Mouse (Mus musculus): ENCODE measurements around the gene Xcr1.

Xcr1 gene

DNA sequence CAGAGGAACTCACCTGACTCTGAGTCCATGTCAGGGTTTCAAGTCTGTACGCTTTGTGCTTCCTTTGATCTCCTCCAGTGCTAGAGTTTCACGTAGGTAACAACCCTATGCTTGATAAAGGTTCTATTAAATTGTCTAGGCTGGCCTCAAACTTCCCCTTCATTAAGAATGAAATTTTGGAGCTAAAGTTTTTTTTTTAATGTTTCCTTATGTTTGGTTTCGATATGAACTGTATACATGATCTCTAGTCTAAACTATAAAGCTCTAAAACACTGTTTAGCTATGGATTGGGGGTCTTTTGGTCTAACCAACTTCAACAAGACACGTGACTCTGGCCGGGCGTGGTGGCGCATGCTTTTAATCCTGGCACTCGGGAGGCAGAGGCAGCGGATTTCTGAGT, at the start of gene Xcr1:
Xcr1 (minus strand) TSS at position 101 of the 400 bp plus-strand sequence.
- no peak for ATAC-seq (ENCODE audit: low TSS enrichment)

GRCm38 (mm10) chr9:123872049-123872448, 10.2 kb upstream of the Xcr1 start:
- ATAC-seq (ENCODE audit: low TSS enrichment), result no peak

DNA sequence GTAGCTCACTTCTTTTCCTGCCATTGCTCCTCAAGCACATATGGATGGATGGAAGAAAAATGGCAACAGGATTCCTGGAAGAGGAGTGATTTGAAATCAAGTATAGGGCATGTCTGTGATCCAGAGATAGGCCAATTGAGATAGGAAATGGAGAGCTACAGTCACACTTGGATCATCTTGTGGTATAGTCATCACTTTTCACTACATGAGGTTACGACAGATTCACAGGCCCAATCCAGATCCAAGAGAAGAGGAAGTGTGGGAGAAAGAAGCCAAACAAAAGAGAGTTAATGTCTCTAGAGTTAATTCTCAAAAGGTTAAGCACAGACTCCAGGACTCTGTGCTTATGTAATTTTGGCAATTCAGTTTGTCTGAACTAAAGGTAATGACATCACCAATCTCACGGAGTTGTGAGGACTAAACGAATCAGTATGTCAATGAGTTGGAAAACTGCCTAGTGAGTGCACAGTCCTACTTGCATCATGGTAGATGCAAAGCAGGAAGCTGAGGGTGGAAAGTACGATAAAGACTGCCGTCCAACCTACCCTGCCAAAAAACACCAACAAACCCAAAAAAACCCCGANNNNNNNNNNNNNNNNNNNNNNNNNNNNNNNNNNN, 7.4 kb upstream of the Xcr1 start:
- ATAC-seq (ENCODE audit: low TSS enrichment), result no peak

GRCm38 (mm10) chr9:123863641-123864040, 1.8 kb upstream of the Xcr1 start:
- ATAC-seq (ENCODE audit: low TSS enrichment), result no peak

DNA sequence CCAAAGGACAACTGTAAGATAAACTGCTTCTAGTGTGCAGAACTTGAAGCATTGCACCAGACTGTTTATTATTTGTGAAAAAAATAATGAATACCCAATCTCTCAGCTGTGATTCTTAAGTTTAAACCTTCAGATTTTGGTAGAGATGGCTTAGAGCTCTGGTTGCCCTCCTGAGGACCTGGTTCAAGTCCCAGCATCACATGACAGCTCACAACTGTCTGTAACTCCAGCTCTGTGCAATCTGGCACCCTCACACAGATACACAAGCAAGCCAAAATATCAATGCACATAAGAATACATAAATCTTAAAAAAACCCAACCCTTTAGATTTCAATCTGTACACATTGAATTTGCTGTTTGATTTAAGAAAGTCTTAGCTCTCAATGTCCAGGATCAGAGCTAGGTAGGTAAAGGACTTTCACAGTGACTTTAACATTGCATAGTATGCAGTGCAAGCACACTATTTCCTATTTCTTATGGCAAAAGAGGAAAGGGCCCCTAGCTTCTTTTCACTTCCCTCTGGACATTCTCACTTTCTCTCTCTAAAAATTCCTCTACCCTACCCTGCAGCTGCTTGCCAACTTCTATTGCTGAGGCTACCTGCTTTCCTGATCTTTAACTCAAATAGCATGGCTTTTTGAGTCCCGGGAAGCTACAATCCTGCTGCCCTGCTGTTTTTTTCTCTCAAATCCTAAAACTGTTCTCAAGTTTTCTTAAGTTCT, 1.2 kb upstream of the Xcr1 start:
- no peak for ATAC-seq (ENCODE audit: low TSS enrichment)

- no peak for ATAC-seq (ENCODE audit: low TSS enrichment)
Observed at GRCm38 (mm10) chr9:123856836-123857235, 5.0 kb downstream of the Xcr1 start.

DNA sequence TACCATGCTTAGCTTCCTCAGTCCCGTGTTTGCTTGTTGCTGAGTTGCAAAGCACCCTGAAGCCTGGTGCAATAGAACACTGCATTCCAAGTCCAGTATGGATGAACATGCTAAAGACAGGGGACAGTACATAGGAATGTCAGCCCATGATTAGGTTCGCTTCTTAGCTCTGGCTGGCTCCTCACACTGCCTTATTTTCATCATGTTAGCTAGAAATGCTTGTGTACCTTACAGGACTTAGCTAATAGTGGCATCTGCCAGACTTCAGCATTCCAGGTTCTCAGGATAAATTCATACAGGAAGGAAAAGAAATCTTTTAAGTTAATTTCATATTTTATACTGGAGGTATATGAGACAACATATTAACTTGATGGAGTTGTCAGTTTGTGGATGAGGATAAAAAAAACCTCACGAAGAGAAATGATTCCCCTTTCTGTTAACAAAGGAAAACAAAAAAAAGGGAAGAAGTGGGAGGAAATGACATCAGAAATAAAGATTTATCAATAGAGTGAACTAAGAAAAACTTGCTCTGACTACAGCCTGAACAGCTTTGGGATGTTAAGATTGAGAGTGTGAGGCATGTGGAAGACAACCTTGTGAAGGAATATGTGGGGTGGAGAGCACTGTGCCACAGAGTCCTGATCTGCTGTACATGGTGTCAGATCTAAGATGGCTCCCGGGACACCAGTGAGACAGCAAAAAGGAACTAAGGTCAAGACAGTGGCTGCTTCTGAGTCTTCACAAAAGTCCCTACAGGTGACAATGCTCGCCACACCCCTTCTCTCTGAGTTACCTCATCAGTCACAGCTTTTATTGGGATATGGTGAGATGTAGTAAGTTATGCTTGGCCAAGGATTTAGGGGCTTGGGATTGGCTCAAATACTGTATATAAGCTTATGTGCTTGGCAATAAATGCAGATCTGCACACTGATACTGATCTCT, 9.1 kb downstream of the Xcr1 start:
- ATAC-seq (ENCODE audit: low TSS enrichment), result no peak

GRCm38 (mm10) chr9:123851713-123852448, 9.9 kb downstream of the Xcr1 start, which contains the start of gene Fyco1:
Gene Fyco1 (minus strand): TSS chr9:123851899.
- peak; percentile 99 for ATAC-seq (ENCODE audit: low TSS enrichment)

DNA sequence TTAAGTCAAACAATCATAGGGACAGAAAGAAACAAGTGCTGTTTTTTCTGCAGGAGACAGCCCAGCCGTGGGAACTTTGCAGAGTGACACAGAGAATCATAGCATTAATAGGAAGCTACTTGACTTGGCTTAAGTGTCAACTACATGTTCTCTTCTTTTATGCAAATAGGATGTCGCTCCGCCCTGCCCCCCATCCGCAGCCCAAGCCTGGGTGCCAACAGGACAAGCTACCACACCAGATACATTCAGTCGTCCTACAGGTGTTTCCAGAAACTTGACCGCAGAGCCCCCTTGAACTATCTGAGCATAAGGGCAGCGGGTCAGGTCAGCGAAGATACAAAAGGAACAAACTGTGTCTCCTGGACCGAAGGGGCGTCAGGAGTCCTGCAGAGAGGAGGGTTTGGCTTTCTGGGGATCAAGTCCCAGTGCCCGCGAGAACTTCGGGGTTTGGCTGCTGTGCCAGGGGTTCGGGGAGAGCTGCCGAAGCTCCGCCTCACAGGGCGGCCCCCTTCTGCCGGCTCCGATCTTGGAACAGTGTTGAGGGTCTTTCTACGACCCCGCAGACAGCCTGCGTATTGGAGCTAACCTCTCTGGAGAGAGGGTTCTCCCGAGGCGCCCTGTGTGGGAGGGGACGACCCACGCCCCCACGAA, 10.6 kb downstream of the Xcr1 start:
- peak; percentile 1 for ATAC-seq (ENCODE audit: low TSS enrichment)

DNA sequence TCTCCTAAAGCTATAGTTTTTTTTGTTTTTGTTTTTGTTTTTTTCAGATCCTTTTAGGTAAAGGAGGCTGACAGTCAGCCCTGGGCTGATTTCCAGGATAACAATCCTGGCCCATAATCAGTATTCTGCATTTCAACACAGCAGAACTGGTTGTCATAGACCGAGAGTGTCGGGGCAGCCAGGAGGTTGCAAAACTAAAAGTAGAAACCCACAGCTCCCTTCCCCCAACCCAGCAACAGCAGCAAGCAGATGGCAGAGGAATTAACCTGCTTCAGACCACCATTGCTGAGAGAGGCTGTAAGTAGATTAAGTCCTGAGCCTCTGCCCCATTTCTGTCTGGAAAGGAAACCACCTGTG, 11.1 kb downstream of the Xcr1 start:
- no peak for ATAC-seq (ENCODE audit: low TSS enrichment)

DNA sequence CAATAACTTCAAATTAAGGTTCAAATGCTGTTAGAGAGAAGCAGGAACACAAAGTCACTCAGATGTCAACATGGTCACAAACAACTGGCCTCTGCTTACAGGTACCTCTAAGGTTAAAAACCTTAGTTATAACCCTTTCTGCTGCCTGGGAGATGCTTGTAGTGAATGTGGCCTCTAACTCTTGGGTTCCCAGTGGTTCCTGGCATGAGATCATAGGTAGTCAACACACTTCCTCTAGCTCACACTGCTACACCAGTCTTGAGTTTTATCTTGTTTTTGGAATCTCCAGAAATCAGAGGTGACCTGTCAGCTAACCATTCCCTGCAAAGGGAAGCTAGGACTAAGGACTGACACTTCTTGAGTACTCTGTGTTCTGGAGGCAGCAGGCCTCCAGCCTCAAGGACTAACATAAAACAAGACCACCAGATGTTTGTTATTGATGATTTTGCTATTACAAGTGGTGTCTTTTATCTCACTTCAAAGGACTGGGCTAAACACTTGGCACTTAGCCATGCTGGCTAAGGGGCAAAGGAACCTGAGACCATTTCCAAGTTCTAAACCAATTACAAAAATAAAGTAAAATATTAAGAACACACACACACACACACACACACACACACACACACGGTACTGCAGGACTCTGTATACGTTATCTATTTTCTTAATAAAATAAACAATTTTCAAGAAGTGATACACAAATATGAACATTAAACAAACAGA, 11.7 kb downstream of the Xcr1 start:
- ATAC-seq (ENCODE audit: low TSS enrichment), result no peak

GRCm38 (mm10) chr9:123846490-123846889, 15.3 kb downstream of the Xcr1 start:
- ATAC-seq (ENCODE audit: low TSS enrichment), result no peak

DNA sequence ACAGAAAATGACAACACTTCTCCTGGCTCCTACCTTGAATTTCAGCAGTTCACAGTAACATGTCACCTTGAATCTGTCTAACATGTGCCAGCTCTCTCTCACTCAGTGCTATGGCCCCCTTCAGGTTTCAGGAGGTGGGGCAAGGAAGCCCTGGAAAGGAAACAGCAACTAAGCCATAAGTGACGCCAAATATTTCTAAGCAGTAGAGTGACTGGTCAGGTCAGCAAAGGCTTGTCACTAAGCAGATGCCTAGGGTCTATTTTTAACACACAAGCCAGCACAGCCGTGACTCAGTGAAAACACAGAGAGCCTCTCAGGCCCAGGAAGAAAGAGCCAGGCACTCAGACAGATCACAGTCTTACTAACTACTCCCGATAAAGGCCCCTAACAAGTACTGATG, 16.7 kb downstream of the Xcr1 start:
- ATAC-seq (ENCODE audit: low TSS enrichment), result peak; percentile 31; the same call in 1 of the 2 replicates

DNA sequence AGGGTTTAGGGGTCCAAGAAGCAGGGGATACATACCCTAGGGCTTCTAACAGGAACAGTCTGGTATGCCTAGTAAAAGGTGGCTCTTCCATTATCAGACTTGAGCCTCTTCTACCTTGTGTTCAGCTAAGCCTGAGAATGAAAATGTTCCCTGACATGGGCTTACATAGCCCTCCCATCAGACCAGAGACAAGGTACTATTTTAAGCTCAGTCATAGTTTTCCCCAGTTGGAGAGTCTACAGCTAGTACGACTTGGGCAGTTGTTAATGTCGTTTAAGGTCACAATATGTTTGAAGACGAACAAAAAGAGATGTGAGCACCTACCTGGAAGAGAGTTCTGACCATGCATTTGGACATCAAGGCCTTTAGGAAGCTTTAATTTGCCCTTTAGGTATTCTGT, 17.4 kb downstream of the Xcr1 start:
- ATAC-seq (ENCODE audit: low TSS enrichment), result no peak

GRCm38 (mm10) chr9:123840243-123840642, 21.6 kb downstream of the Xcr1 start:
- no peak for ATAC-seq (ENCODE audit: low TSS enrichment)

- no peak for ATAC-seq (ENCODE audit: low TSS enrichment)
Observed at GRCm38 (mm10) chr9:123835851-123836250, 26.0 kb downstream of the Xcr1 start.

DNA sequence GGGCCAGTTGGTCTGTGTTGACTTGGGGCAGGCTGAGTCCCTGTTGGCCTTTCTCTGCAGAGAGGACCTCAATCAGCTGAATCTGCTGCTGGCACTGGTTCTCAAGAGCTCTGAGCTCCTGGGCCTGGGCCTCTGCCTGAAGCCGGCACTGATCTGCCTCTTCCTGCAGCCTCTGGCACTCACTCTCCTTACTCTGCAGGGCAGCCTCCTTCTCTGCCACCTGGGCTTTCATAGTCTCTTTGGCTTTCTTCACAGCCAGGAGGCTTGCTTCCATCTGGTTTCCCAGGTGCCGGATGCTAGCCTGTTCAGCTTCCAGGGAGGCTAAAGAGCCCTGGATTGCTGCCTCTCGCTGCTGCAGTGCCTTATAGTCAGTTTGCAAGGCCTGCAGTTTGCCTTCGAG, 32.9 kb downstream of the Xcr1 start:
- peak; percentile 34; the same call in 1 of the 2 replicates for ATAC-seq (ENCODE audit: low TSS enrichment)

DNA sequence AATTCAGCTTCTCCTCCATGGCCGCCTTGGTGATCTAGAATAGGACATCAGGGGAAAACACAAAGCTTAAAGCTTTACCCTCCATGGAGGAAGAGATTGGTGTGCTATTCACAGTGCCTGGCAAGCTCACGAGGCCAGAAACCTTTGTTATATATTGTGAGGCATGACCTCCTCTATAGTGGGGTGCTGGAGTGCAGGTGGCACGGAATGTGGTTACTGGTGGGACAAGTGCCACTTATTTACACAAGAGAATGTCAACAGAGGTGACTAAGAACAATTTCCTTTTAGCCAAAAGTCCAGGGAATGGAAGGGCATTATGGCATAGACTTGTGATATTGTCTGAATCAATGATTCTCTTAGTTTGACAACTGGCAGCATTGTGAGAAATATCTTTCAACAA, 35.2 kb downstream of the Xcr1 start:
- ATAC-seq (ENCODE audit: low TSS enrichment), result no peak

DNA sequence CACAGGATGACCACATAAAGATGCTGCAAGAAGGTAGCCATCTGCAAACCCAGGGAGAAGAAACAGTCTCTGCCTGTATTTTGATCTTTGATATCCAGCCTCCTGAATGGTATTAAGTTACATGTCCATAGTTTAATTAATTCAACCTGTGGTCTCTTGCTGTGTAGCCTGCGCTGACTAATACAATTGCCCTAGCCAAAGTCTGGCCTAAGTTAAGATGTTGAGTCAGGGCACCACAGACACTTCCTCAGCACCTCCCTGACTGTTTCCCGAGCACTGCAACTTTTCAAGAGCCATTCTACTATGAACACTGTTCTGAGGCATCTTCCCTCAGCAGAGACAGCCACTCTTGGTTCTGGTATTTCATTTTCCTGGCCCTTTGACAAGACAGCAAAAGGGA, 43.2 kb downstream of the Xcr1 start:
- ATAC-seq (ENCODE audit: low TSS enrichment), result no peak

DNA sequence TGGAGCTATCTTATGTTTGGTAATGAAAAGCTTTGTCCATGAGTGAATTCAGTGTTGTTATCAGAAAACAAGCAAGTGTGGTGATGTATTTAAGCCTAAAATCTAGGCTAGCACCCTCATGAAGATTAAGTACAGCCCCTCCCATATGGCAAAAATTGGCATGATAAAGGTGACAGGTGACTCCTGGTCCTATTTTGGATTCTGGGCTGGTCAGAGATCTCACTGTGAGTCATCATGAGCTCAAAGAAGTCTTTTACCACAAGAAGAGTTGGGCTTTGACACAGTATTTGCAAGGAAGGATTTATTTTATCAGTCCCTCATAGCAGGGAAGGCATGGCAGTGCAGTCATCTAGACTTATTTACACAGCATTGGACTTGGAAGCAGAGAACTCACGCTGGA, 45.8 kb downstream of the Xcr1 start:
- no peak for ATAC-seq (ENCODE audit: low TSS enrichment)

DNA sequence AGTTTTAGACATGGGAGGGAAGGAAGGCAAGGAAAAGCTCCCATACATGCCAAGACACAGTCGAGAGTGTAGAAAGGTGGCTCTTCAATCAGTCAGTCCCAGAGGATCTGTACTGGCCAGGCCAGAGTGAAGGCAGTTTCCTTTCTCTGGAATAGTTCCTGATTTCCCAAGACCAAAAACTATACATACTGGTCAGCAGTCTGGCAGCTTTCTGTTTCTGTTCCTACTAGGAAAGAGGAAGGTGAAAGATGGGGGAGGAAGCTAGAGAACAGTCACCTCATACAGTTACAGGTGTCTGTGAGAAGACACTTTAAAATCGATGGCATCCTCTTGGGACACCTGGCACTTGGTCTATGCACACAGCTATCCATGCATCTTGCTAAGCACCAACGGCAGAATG, 46.4 kb downstream of the Xcr1 start:
- ATAC-seq (ENCODE audit: low TSS enrichment), result no peak
